Mouse (Mus musculus) neural tube, embryonic 14.5 days (tissue): ENCODE measurements around the gene Flnc. TPM values are rescaled to one million over a fixed set of nuclear protein-coding genes. Genes with fewer than 3 reads are reported as not detected.
A peak's percentile ranks its signal among the peaks of the same experiment; 100 is the strongest.

Experiments used
- ATAC-seq: fragments of 200-750 bp; cut with Nextera tagmentation; 2 replicates; pipeline ENCODE4 v1.8.0; 2017; ENCODE audit warnings: low read depth, mild to moderate bottlenecking, moderate TSS enrichment, moderate library complexity
- H3K27ac ChIP-seq: fragments of 300-500 bp; sonication (generic); 2 replicates; pipeline ENCODE4 v1.5.1; 2014; ENCODE audit warnings: low read depth, mild to moderate bottlenecking, control low read depth, low read length, moderate library complexity, mixed read lengths
- H3K27me3 ChIP-seq: fragments of 300-500 bp; sonication (generic); 2 replicates; pipeline ENCODE4 v1.6.1; 2014; ENCODE audit warnings: low read length; ENCODE audit not compliant: control insufficient read depth, insufficient read depth
- H3K36me3 ChIP-seq: fragments of 300-500 bp; sonication (generic); 2 replicates; pipeline ENCODE4 v1.6.1; 2014; ENCODE audit warnings: low read length, mixed read lengths; ENCODE audit not compliant: control insufficient read depth, insufficient read depth
- H3K4me1 ChIP-seq: fragments of 300-500 bp; sonication (generic); 2 replicates; pipeline ENCODE4 v1.6.1; 2014; ENCODE audit warnings: low read length; ENCODE audit not compliant: control insufficient read depth, insufficient read depth
- H3K4me2 ChIP-seq: fragments of 300-500 bp; sonication (generic); 2 replicates; pipeline ENCODE4 v1.6.1; 2014; ENCODE audit warnings: mild to moderate bottlenecking, low read depth, low read length, control low read depth
- H3K4me3 ChIP-seq: fragments of 300-500 bp; sonication (generic); 2 replicates; pipeline ENCODE4 v1.5.1; 2014; ENCODE audit warnings: low read depth, low read length, control low read depth, mixed read lengths
- H3K9ac ChIP-seq: fragments of 300-500 bp; sonication (generic); replicated peaks from 2 replicates; pipeline ENCODE4 v1.6.1; 2014; ENCODE audit warnings: low read depth, mild to moderate bottlenecking, control low read depth, low read length, mixed read lengths
- H3K9me3 ChIP-seq: fragments of 300-500 bp; sonication (generic); 2 replicates; pipeline ENCODE4 v1.6.1; 2016; ENCODE audit warnings: low read length; ENCODE audit not compliant: control insufficient read depth
- WGBS: fragments of 180-500 bp; shearing (Covaris S2); extraction: QIAGEN DNeasy Blood & Tissue Kit; methylation state at CpG from one replicate; pipeline ENCODE4 v1.1.7; 2014; 5-methylcytosine and 5-hydroxymethylcytosine counted together
- polyA plus RNA-seq: library from polyadenylated mRNA; unstranded; fragments of >200 nt; fragmentation: Nextera tagmentation; extraction: Ambion mirVana; gene quantifications from 2 replicates; pipeline ENCODE4 v1.2.1, GENCODE M21; 2014

Gene Flnc
- polyA plus RNA-seq, 1 experiment from 2014 or later = 5.0 TPM

- WGBS = 5% methylated on average over 26 of the region's 26 CpGs
- no peaks in the 10 kb centered on the region for H3K27me3 ChIP-seq
- peak; percentile 78 for ATAC-seq
Measured at GRCm38 (mm10) chr6:29484716-29485559, 51.9 kb downstream of the Flnc start.

GRCm38 (mm10) chr6:29485951-29486350, 52.9 kb downstream of the Flnc start:
- H3K4me3 ChIP-seq = no peak overlapping the region
- H3K27me3 ChIP-seq = no peaks in the 10 kb centered on the region
- H3K9me3 ChIP-seq = no peaks in the 10 kb centered on the region
- H3K36me3 ChIP-seq = no peaks in the 10 kb centered on the region
- H3K9ac ChIP-seq = no peak overlapping the region
- H3K27ac ChIP-seq = no peak overlapping the region
- ATAC-seq = no peak
- no peaks in the 10 kb centered on the region for H3K4me1 ChIP-seq
- WGBS = 39% methylated on average over 2 of the region's 2 CpGs
- no peak overlapping the region for H3K4me2 ChIP-seq

More at GRCm38 (mm10) chr6:29484716-29485559, 51.9 kb downstream of the Flnc start:
- Histone ChIP-seq H3K27ac (no peak overlapping the region), H3K4me3 (peak overlapping the region; percentile 9; the same call in 1 of the 2 replicates), H3K9ac (no peak overlapping the region), H3K4me1 (no peaks in the 10 kb centered on the region), H3K36me3 (no peaks in the 10 kb centered on the region), H3K4me2 (peak overlapping the region; percentile 37), H3K9me3 (no peaks in the 10 kb centered on the region)

DNA sequence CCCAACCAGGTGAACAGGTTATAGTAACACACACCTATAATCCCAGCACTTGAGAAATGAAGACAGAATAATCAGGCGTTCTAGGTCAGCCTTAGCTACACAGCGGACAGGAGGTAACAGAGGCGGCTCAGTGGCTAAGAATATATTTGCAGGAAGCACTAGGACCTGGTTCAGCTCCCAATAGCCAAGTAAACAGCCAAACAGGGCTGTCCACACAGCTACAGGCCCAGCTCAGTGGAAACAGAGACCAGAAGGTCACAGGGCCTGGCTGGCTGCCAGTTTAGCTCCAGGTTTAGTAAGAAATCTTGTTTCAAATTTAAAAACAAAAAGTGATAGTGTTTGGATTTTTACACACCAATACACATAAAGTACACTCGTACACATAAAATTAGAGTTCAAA, 61.0 kb downstream of the Flnc start:
- H3K4me1 ChIP-seq = no peaks in the 10 kb centered on the region
- no peaks in the 10 kb centered on the region for H3K9me3 ChIP-seq
- no peak for ATAC-seq
- H3K9ac ChIP-seq = no peak overlapping the region
- no peak overlapping the region for H3K4me2 ChIP-seq
- 90% methylated on average over 4 of the region's 4 CpGs for WGBS
- peaks cover 10% of the 10 kb centered on the region for H3K27me3 ChIP-seq
- no peaks in the 10 kb centered on the region for H3K36me3 ChIP-seq
- no peak overlapping the region for H3K27ac ChIP-seq
- no peak overlapping the region for H3K4me3 ChIP-seq

DNA sequence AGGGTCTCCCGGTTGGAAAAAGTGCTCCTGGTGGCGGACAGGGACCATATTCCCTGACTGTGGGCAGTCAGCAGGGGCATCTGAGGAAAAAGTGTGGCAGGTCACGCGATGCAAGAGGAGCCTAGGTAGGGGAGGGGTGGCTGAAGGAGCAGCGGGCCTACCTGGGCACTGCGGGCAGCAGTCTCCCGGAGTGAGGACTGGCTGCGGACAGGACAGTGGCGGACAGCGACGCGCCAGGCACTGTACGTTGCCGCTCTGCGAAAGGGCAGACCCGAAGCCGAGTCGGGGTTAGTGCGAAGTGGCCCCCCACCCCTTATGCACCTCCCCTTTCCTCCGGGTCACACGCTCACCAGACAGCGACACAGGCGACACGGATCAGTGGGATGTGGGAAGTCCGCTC, 63.2 kb downstream of the Flnc start:
- ATAC-seq = no peak
- 19% methylated on average over 25 of the region's 25 CpGs for WGBS
- no peak overlapping the region for H3K4me2 ChIP-seq
- no peak overlapping the region for H3K4me3 ChIP-seq
- H3K27me3 ChIP-seq = peaks cover 10% of the 10 kb centered on the region
- H3K4me1 ChIP-seq = no peaks in the 10 kb centered on the region
- H3K9me3 ChIP-seq = no peaks in the 10 kb centered on the region
- H3K9ac ChIP-seq = no peak overlapping the region
- no peak overlapping the region for H3K27ac ChIP-seq
- H3K36me3 ChIP-seq = no peaks in the 10 kb centered on the region

GRCm38 (mm10) chr6:29497791-29498190, 64.7 kb downstream of the Flnc start:
- Histone ChIP-seq H3K9me3 (no peaks in the 10 kb centered on the region), H3K4me1 (no peaks in the 10 kb centered on the region), H3K4me2 (no peak overlapping the region), H3K27me3 (peaks cover 10% of the 10 kb centered on the region), H3K27ac (no peak overlapping the region), H3K36me3 (no peaks in the 10 kb centered on the region), H3K4me3 (no peak overlapping the region), H3K9ac (no peak overlapping the region)
- WGBS = 44% methylated on average over 2 of the region's 2 CpGs
- no peak for ATAC-seq

DNA sequence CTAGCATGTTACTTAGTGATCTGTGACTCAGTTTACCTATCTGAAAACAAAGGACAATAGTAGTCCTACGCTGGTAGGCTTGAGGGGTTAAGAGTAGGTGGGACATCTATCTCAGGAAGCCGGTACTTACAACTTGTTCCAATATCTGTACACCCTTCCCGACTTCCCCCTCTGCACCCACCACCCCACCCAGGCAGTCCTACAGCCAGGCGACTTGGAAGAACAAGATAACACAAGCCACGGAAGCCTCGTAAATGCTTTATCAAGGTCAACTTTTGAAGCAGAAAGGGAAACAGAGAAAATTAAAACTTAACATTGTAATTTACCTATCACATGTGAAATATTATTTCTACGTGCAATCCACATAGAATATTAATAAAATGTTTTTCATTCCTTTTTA, 67.1 kb downstream of the Flnc start:
- 95% methylated on average over 7 of the region's 7 CpGs for whole genome bisulfite sequencing
- Histone ChIP-seq H3K4me2 (no peak overlapping the region), H3K4me3 (no peak overlapping the region), H3K27ac (no peak overlapping the region), H3K36me3 (no peaks in the 10 kb centered on the region), H3K9me3 (no peaks in the 10 kb centered on the region), H3K9ac (no peak overlapping the region), H3K4me1 (no peaks in the 10 kb centered on the region), H3K27me3 (peaks cover 10% of the 10 kb centered on the region)
- no peak for ATAC-seq

DNA sequence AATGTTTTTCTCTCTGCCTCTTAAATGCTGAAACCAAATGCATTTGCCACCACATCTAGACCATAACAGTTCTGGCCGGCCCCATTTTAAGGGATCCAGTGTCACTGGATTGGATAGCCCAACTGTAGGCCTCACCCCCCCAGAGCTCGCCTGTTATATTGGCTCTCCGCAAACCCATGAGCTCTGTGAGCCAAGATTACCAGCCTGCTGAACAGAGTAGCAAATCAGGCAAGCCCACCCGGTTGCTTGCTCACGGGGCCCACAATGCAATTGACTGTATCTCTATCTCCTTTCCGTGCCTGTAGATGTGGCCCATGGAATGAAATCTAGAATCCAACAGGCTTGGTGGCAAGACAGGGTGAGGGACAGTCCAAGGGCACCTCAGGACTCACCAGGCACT, 67.8 kb downstream of the Flnc start:
- ATAC-seq = no peak
- Histone ChIP-seq H3K4me3 (no peak overlapping the region), H3K9me3 (no peaks in the 10 kb centered on the region), H3K27ac (no peak overlapping the region), H3K9ac (no peak overlapping the region), H3K27me3 (peaks cover 10% of the 10 kb centered on the region), H3K36me3 (no peaks in the 10 kb centered on the region), H3K4me2 (no peak overlapping the region), H3K4me1 (no peaks in the 10 kb centered on the region)
- WGBS = 93% methylated on average over 6 of the region's 6 CpGs

DNA sequence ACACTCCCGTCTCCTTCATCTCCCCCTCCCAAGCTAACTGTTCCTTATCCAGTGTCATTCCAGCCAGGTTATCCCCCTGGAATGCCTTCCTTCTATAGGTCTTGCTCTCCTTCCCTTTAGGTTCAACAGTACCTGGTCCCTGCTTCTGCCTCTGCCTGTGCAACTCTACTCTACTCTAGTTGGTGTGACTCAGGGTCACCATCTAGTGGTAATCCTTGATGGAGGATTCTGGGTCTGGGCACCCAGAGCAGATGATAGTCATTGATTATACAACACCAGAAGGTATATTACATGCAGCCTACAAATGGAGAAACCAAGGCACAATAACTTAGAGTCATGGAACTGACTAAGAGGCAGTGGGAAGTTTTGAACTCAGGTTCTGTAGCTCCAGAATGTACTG, 68.5 kb downstream of the Flnc start:
- Histone ChIP-seq H3K4me1 (no peaks in the 10 kb centered on the region), H3K36me3 (no peaks in the 10 kb centered on the region), H3K9ac (no peak overlapping the region), H3K4me3 (no peak overlapping the region), H3K27ac (no peak overlapping the region), H3K9me3 (no peaks in the 10 kb centered on the region), H3K4me2 (no peak overlapping the region), H3K27me3 (peaks cover 5% of the 10 kb centered on the region)
- 100% methylated on average over 1 of the region's 1 CpGs for WGBS
- no peak for ATAC-seq

DNA sequence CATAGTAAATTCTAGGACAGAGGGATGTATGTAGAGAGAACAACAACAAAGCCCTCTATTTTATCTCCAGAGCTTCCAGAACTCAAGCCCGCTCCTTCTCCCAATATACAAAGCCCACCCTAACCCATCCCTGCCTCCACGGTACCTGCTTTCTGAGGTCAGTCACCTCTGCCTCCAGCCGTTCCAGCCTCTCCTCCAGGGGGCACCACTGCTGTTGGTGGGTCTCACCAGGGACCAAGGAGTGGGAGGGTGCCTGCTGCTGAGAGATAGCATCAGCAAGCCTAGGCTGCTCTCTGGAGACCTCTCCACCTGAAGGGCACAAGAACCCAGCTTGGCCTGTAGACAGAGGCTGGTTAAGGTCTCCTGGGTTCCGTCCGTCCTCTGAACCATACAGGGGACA, 72.4 kb downstream of the Flnc start:
- H3K9me3 ChIP-seq = no peaks in the 10 kb centered on the region
- ATAC-seq = no peak
- no peaks in the 10 kb centered on the region for H3K36me3 ChIP-seq
- no peak overlapping the region for H3K4me2 ChIP-seq
- no peak overlapping the region for H3K9ac ChIP-seq
- H3K4me1 ChIP-seq = peaks cover 7% of the 10 kb centered on the region; the same call in 1 of the 2 replicates
- 88% methylated on average over 5 of the region's 5 CpGs for WGBS
- peaks cover 8% of the 10 kb centered on the region; the same call in 1 of the 2 replicates for H3K27me3 ChIP-seq
- H3K27ac ChIP-seq = no peak overlapping the region
- no peak overlapping the region for H3K4me3 ChIP-seq
